Mouse (Mus musculus) MEL (cell line): Measurements from ENCODE around the gene Thsd4. TPM values are rescaled to one million over a fixed set of nuclear protein-coding genes. Genes with fewer than 3 reads are reported as not detected.

Experiments used
- DNase-seq: peaks from one replicate; pipeline ENCODE4 v3.0.0; 2011; ENCODE audit warnings: low read depth, low spot score
- H3K27ac ChIP-seq: 2 replicates; pipeline ENCODE4 v1.5.1; 2012; ENCODE audit warnings: low read depth, mild to moderate bottlenecking, control low read depth, low read length, moderate library complexity; ENCODE audit not compliant: control insufficient read depth
- H3K27me3 ChIP-seq, 2 experiments: fragments of 150-350 bp in 1 of 2; sonication (generic) in 1 of 2; 2 replicates each; pipeline ENCODE4 v1.6.1; 2012; ENCODE audit warnings: low read length in 2 of 2, mild to moderate bottlenecking in 2 of 2, improper control_type of control experiment in 1 of 2, moderate library complexity in 1 of 2; ENCODE audit not compliant: insufficient read depth in 2 of 2, control insufficient read depth in 1 of 2
- H3K36me3 ChIP-seq, 2 experiments: 2 replicates each; pipeline ENCODE4 v1.6.1; 2012 to 2014; ENCODE audit warnings: low read length in 2 of 2, improper control_type of control experiment in 1 of 2, inconsistent platforms in 1 of 2, mild to moderate bottlenecking in 1 of 2; ENCODE audit not compliant: insufficient read depth in 2 of 2, control insufficient read depth in 1 of 2
- H3K4me1 ChIP-seq, 2 experiments: fragments of 150-350 bp in 1 of 2; sonication (generic) in 1 of 2; 2 replicates each; pipeline ENCODE4 v1.6.1; 2012; ENCODE audit warnings: low read length in 2 of 2, improper control_type of control experiment in 1 of 2, mild to moderate bottlenecking in 1 of 2; ENCODE audit not compliant: insufficient read depth in 2 of 2, control insufficient read depth in 1 of 2
- H3K4me3 ChIP-seq, 2 experiments: fragments of 150-350 bp in 1 of 2; sonication (generic) in 1 of 2; 2 replicates each; pipeline ENCODE4 v1.5.1; 2012; ENCODE audit warnings: low read depth in 2 of 2, low read length in 2 of 2, mild to moderate bottlenecking in 2 of 2, moderate library complexity in 2 of 2, control low read depth in 1 of 2, improper control_type of control experiment in 1 of 2; ENCODE audit not compliant: control insufficient read depth in 1 of 2, insufficient read depth in 1 of 2
- H3K79me2 ChIP-seq: 2 replicates; pipeline ENCODE4 v1.6.1; 2012; ENCODE audit warnings: mild to moderate bottlenecking, low read length, moderate library complexity; ENCODE audit not compliant: control insufficient read depth, poor library complexity, insufficient read depth
- H3K9ac ChIP-seq: 2 replicates; pipeline ENCODE4 v1.6.1; 2012; ENCODE audit warnings: low read depth, mild to moderate bottlenecking, control low read depth, low read length, moderate library complexity; ENCODE audit not compliant: control insufficient read depth, poor library complexity, severe bottlenecking
- H3K9me3 ChIP-seq: fragments of 150-350 bp; sonication (generic); replicated peaks from 2 replicates; pipeline ENCODE4 v1.6.1; 2012; ENCODE audit warnings: mild to moderate bottlenecking, low read length, improper control_type of control experiment, moderate library complexity; ENCODE audit not compliant: insufficient read depth
- BHLHE40 ChIP-seq: IDR thresholded peaks from 2 replicates; pipeline ENCODE4 v1.6.1; 2012; ENCODE audit warnings: low read depth, mild to moderate bottlenecking, inconsistent platforms, low read length, improper control_type of control experiment, borderline replicate concordance
- CHD1 ChIP-seq: IDR thresholded peaks from 2 replicates; pipeline ENCODE4 v1.6.1; 2012; ENCODE audit warnings: low read depth, mild to moderate bottlenecking, inconsistent platforms, low read length, improper control_type of control experiment
- CHD2 ChIP-seq: IDR thresholded peaks from 2 replicates; pipeline ENCODE4 v1.6.1; 2011; ENCODE audit warnings: low read length, improper control_type of control experiment
- E2F4 ChIP-seq: IDR thresholded peaks from 2 replicates; pipeline ENCODE4 v1.6.1; 2011; ENCODE audit warnings: low read depth, low read length, improper control_type of control experiment, borderline replicate concordance
- EP300 ChIP-seq, 2 experiments: IDR thresholded peaks; 2 replicates each; pipeline ENCODE4 v1.6.1; 2011; ENCODE audit warnings: improper control_type of control experiment in 2 of 2, low read length in 2 of 2, low read depth in 1 of 2, mild to moderate bottlenecking in 1 of 2
- ETS1 ChIP-seq: IDR thresholded peaks from 2 replicates; pipeline ENCODE4 v1.6.1; 2012; ENCODE audit warnings: low read depth, mild to moderate bottlenecking, inconsistent platforms, low read length, improper control_type of control experiment, moderate library complexity
- GABPA ChIP-seq: IDR thresholded peaks from 2 replicates; pipeline ENCODE4 v1.6.1; 2012; ENCODE audit warnings: low read depth, mild to moderate bottlenecking, inconsistent platforms, low read length, improper control_type of control experiment, moderate library complexity
- GATA1 ChIP-seq: IDR thresholded peaks from 2 replicates; pipeline ENCODE4 v1.6.1; 2011; ENCODE audit warnings: low read depth, low read length, improper control_type of control experiment
- HCFC1 ChIP-seq: IDR thresholded peaks from 2 replicates; pipeline ENCODE4 v1.6.1; 2012; ENCODE audit warnings: low read depth, mild to moderate bottlenecking, inconsistent platforms, low read length, improper control_type of control experiment, moderate library complexity
- MAFK ChIP-seq: IDR thresholded peaks from 2 replicates; pipeline ENCODE4 v1.6.1; 2011; ENCODE audit warnings: low read depth, mild to moderate bottlenecking, low read length, improper control_type of control experiment, borderline replicate concordance
- MAX ChIP-seq: IDR thresholded peaks from 2 replicates; pipeline ENCODE4 v1.6.1; 2011; ENCODE audit warnings: low read length, improper control_type of control experiment
- MAZ ChIP-seq: IDR thresholded peaks from 2 replicates; pipeline ENCODE4 v1.6.1; 2012; ENCODE audit warnings: low read depth, mild to moderate bottlenecking, inconsistent platforms, low read length, improper control_type of control experiment
- MEF2A ChIP-seq: IDR thresholded peaks from 2 replicates; pipeline ENCODE4 v1.6.1; 2014; ENCODE audit warnings: low read depth, mild to moderate bottlenecking, inconsistent platforms, low read length, improper control_type of control experiment; ENCODE audit not compliant: poor library complexity, insufficient replicate concordance, severe bottlenecking; ENCODE audit errors: extremely low read depth
- MXI1 ChIP-seq: IDR thresholded peaks from 2 replicates; pipeline ENCODE4 v1.6.1; 2011; ENCODE audit warnings: mild to moderate bottlenecking, low read depth, low read length, improper control_type of control experiment
- MYB ChIP-seq: IDR thresholded peaks from 2 replicates; pipeline ENCODE4 v1.6.1; 2011; ENCODE audit warnings: mild to moderate bottlenecking, low read depth, low read length, improper control_type of control experiment
- MYC ChIP-seq: IDR thresholded peaks from 2 replicates; pipeline ENCODE4 v1.6.1; 2011; ENCODE audit warnings: low read depth, mild to moderate bottlenecking, low read length, improper control_type of control experiment, moderate library complexity
- NELFE ChIP-seq: IDR thresholded peaks from 2 replicates; pipeline ENCODE4 v1.6.1; 2011; ENCODE audit warnings: low read depth, low read length, improper control_type of control experiment
- POLR2A ChIP-seq, 2 experiments: IDR thresholded peaks; 2 replicates each; pipeline ENCODE4 v1.6.1; 2011 to 2012; ENCODE audit warnings: low read length in 2 of 2, mild to moderate bottlenecking in 2 of 2, control low read depth in 1 of 2, improper control_type of control experiment in 1 of 2, low read depth in 1 of 2, moderate library complexity in 1 of 2; ENCODE audit not compliant: control insufficient read depth in 1 of 2, insufficient read depth in 1 of 2, poor library complexity in 1 of 2
- RAD21 ChIP-seq: IDR thresholded peaks from 2 replicates; pipeline ENCODE4 v1.6.1; 2011; ENCODE audit warnings: mild to moderate bottlenecking, low read depth, low read length, improper control_type of control experiment
- RCOR1 ChIP-seq: IDR thresholded peaks from 2 replicates; pipeline ENCODE4 v1.6.1; 2012; ENCODE audit warnings: low read depth, mild to moderate bottlenecking, inconsistent platforms, low read length, improper control_type of control experiment
- SIN3A ChIP-seq: IDR thresholded peaks from 2 replicates; pipeline ENCODE4 v1.6.1; 2012; ENCODE audit warnings: low read length, improper control_type of control experiment, inconsistent platforms
- SMC3 ChIP-seq: IDR thresholded peaks from 2 replicates; pipeline ENCODE4 v1.6.1; 2011; ENCODE audit warnings: low read depth, low read length, improper control_type of control experiment
- ZC3H11A ChIP-seq: IDR thresholded peaks from 2 replicates; pipeline ENCODE4 v1.6.1; 2012; ENCODE audit warnings: low read depth, mild to moderate bottlenecking, inconsistent platforms, low read length, improper control_type of control experiment
- ZMIZ1 ChIP-seq: IDR thresholded peaks from 2 replicates; pipeline ENCODE4 v1.6.1; 2012; ENCODE audit warnings: low read depth, mild to moderate bottlenecking, inconsistent platforms, low read length, improper control_type of control experiment, moderate library complexity
- ZNF384 ChIP-seq: IDR thresholded peaks from 2 replicates; pipeline ENCODE4 v1.6.1; 2012; ENCODE audit warnings: low read depth, mild to moderate bottlenecking, inconsistent platforms, low read length, improper control_type of control experiment
- polyA plus RNA-seq, 2 experiments: library from polyadenylated mRNA; stranded (reverse) in 1 of 2; unstranded in 1 of 2; fragments of >175 nt in 1 of 2; fragments of >200 nt in 1 of 2; gene quantifications; 2 replicates each; pipeline versions ENCODE4 v1.2.1 to v1.2.4; 2012; ENCODE audit warnings: low replicate concordance in 2 of 2, low read depth in 1 of 2; ENCODE audit not compliant: insufficient read length in 2 of 2, insufficient read depth in 1 of 2, missing spikeins in 1 of 2
- total RNA-seq: library from RNA; depleted of rRNA; stranded (reverse); fragments of 300-350 nt; gene quantifications from 2 replicates; pipeline ENCODE4 v1.2.3, GENCODE M21; 2012

The Thsd4 gene
- total and polyA plus RNA-seq, 3 experiments: 0.08 TPM; not detected in 1

DNA sequence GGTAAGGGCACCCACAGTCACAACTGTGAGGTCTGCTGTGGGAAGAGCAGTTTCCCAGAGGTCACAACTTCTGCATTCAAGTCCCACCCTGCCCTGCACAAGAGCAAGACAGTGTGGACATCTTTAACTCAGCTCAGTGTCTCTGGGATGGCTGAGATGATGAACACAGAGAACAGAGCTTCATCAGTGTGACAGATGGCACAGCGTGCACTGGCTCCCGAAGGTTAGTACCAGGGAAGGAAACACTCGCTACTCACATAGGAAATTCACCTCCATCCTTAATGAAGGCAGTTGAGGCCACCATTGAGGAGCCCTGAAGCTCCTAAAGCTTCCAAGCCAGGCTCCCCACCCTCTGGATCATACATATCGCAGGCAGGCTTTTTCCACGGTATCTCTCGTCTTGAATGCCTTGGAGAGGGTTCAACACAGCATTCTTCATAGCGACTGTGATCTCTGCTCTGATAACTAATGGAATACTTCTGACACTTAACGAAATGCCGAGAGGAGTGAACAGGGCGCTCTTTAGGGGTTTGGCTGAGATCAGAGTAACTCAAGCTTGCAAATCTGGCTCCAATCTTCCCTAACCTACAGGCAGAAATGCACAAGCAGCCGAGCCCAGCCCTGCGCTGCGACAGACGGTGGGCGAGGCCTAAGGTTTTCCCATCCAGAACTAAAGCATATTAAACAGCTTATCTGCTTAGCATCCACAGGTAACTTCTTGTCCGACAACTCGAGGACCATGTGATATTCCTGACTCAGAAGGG, 110.8 kb downstream of the Thsd4 start:
- H3K4me1 ChIP-seq: no peaks in the 10 kb centered on the region
- TF ChIP-seq ZC3H11A: no peak
- no peak for TF ChIP-seq GATA1
- no peak for TF ChIP-seq GABPA
- no peak for TF ChIP-seq ZNF384
- TF ChIP-seq NELFE: no peak
- TF ChIP-seq MEF2A: no peak
- no peak for TF ChIP-seq MYB
- TF ChIP-seq MAX: no peak
- TF ChIP-seq ETS1: no peak
- no peak for TF ChIP-seq SMC3
- TF ChIP-seq SIN3A: no peak
- TF ChIP-seq CHD2: no peak
- no peak for TF ChIP-seq ZMIZ1
- no peak for TF ChIP-seq MAFK
- TF ChIP-seq MYC: no peak
- no peak for TF ChIP-seq RAD21
- no peak for TF ChIP-seq MAZ
- TF ChIP-seq POLR2A (IDR thresholded peaks at IDR 0.05; ENCODE audit: control insufficient read depth in 1 of 2, insufficient read depth in 1 of 2, low read depth in 1 of 2, low read length in 2 of 2, poor library complexity in 1 of 2): no peak
- no peak for TF ChIP-seq E2F4
- TF ChIP-seq, all 39 proteins: peak for 0
- Histone ChIP-seq H3K4me3 (no peak overlapping the region), H3K27ac (no peak overlapping the region), H3K9ac (no peak overlapping the region), H3K79me2 (no peaks in the 10 kb centered on the region), H3K9me3 (no peaks in the 10 kb centered on the region), H3K36me3 (no peaks in the 10 kb centered on the region), H3K27me3 (no peaks in the 10 kb centered on the region)
- DNase-seq: no peak

DNA sequence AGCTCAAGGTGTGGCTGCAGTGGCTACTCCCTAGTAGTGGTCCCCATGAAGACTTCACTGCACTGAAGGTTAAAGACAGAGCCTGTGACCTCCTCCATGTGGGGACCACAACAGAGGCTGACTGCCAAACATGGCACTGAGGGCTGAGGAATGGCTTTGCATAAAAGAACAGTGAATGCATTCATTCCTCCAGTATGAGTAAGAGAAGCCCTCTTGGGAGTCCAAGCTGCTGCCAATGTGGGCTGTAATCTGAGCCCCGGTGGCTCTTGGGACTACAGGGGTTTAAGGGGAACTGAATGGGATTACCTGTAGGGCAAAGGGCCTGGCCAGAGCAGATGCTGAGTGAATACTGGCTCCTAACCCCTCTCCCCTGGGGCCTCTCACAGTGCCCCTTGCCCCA, 114.5 kb downstream of the Thsd4 start:
- H3K4me1 ChIP-seq: no peaks in the 10 kb centered on the region
- no peak overlapping the region for H3K4me3 ChIP-seq
- no peak overlapping the region for H3K27ac ChIP-seq
- H3K36me3 ChIP-seq: no peaks in the 10 kb centered on the region
- TF ChIP-seq RAD21: no peak
- TF ChIP-seq E2F4: no peak
- TF ChIP-seq MAZ: no peak
- no peak for TF ChIP-seq MAX
- no peak for TF ChIP-seq POLR2A (IDR thresholded peaks at IDR 0.05; ENCODE audit: control insufficient read depth in 1 of 2, insufficient read depth in 1 of 2, low read depth in 1 of 2, low read length in 2 of 2, poor library complexity in 1 of 2)
- TF ChIP-seq RCOR1: no peak
- no peak for TF ChIP-seq CHD1
- TF ChIP-seq MXI1: no peak
- no peak for TF ChIP-seq SMC3
- no peak for TF ChIP-seq ZMIZ1
- no peak for TF ChIP-seq HCFC1
- no peak for TF ChIP-seq ZC3H11A
- no peak for TF ChIP-seq NELFE
- no peak for TF ChIP-seq ZNF384
- no peak for TF ChIP-seq EP300 (IDR thresholded peaks at IDR 0.05; ENCODE audit: low read depth in 1 of 2, low read length in 2 of 2)
- no peak for TF ChIP-seq BHLHE40
- TF ChIP-seq CHD2: no peak
- no peaks in the 10 kb centered on the region for H3K9me3 ChIP-seq
- H3K79me2 ChIP-seq: no peaks in the 10 kb centered on the region
- no peak overlapping the region for H3K9ac ChIP-seq
- no peak for DNase-seq
- H3K27me3 ChIP-seq: no peaks in the 10 kb centered on the region
